Mouse (Mus musculus): ENCODE measurements around the gene Tinagl1. TPM values are rescaled to one million over a fixed set of nuclear protein-coding genes. Genes with fewer than 3 reads are reported as not detected.

Tinagl1 gene
- polyA plus RNA-seq, 1 experiment = 35.2 TPM

GRCm38 (mm10) chr4:130148405-130148804 lies 26.5 kb downstream of the Tinagl1 start:
- H3K27ac ChIP-seq (ENCODE audit: insufficient read depth, low read length) = no peak overlapping the region
- no peak for TF ChIP-seq EP300 (IDR thresholded peaks at IDR 0.05; ENCODE audit: insufficient read depth, low read depth, low read length)
- no peak for TF ChIP-seq POLR2A (IDR thresholded peaks at IDR 0.05; ENCODE audit: insufficient read depth, low read length)
- TF ChIP-seq CTCF (IDR thresholded peaks at IDR 0.05; ENCODE audit: low read depth, low read length) = no peak
- H3K4me1 ChIP-seq (ENCODE audit: control insufficient read depth, insufficient read depth, low read length) = no peaks in the 10 kb centered on the region
- H3K36me3 ChIP-seq (ENCODE audit: control insufficient read depth, insufficient read depth, low read length, poor library complexity, severe bottlenecking) = no peaks in the 10 kb centered on the region
- no peak overlapping the region for H3K4me3 ChIP-seq (ENCODE audit: low read depth, low read length)
- no peaks in the 10 kb centered on the region for H3K9me3 ChIP-seq (replicated peaks; ENCODE audit: control insufficient read depth, insufficient read depth, low read length, poor library complexity, severe bottlenecking)
- no peaks in the 10 kb centered on the region; the same call in 1 of the 2 replicates for H3K27me3 ChIP-seq (ENCODE audit: control insufficient read depth, insufficient read depth, low read length, poor library complexity, severe bottlenecking)
- H3K9ac ChIP-seq (ENCODE audit: low read depth, poor library complexity, severe bottlenecking) = no peak overlapping the region

GRCm38 (mm10) chr4:130141786-130142185 lies 33.1 kb downstream of the Tinagl1 start:
- H3K36me3 ChIP-seq (ENCODE audit: control insufficient read depth, insufficient read depth, low read length, poor library complexity, severe bottlenecking) = no peaks in the 10 kb centered on the region
- H3K27me3 ChIP-seq (ENCODE audit: control insufficient read depth, insufficient read depth, low read length, poor library complexity, severe bottlenecking) = no peaks in the 10 kb centered on the region
- H3K4me1 ChIP-seq (ENCODE audit: control insufficient read depth, insufficient read depth, low read length) = no peaks in the 10 kb centered on the region
- TF ChIP-seq EP300 (IDR thresholded peaks at IDR 0.05; ENCODE audit: insufficient read depth, low read depth, low read length) (no peak), CTCF (IDR thresholded peaks at IDR 0.05; ENCODE audit: low read depth, low read length) (no peak), POLR2A (IDR thresholded peaks at IDR 0.05; ENCODE audit: insufficient read depth, low read length) (no peak)
- no peak overlapping the region for H3K9ac ChIP-seq (ENCODE audit: low read depth, poor library complexity, severe bottlenecking)
- H3K4me3 ChIP-seq (ENCODE audit: low read depth, low read length) = no peak overlapping the region
- H3K27ac ChIP-seq (ENCODE audit: insufficient read depth, low read length) = no peak overlapping the region
- no peaks in the 10 kb centered on the region for H3K9me3 ChIP-seq (replicated peaks; ENCODE audit: control insufficient read depth, insufficient read depth, low read length, poor library complexity, severe bottlenecking)

GRCm38 (mm10) chr4:130140992-130141402 lies 33.9 kb downstream of the Tinagl1 start:
- H3K27ac ChIP-seq (ENCODE audit: insufficient read depth, low read length) = no peak overlapping the region
- TF ChIP-seq CTCF (IDR thresholded peaks at IDR 0.05; ENCODE audit: low read depth, low read length) (no peak), POLR2A (IDR thresholded peaks at IDR 0.05; ENCODE audit: insufficient read depth, low read length) (no peak), EP300 (IDR thresholded peaks at IDR 0.05; ENCODE audit: insufficient read depth, low read depth, low read length) (no peak)
- no peaks in the 10 kb centered on the region for H3K27me3 ChIP-seq (ENCODE audit: control insufficient read depth, insufficient read depth, low read length, poor library complexity, severe bottlenecking)
- H3K9ac ChIP-seq (ENCODE audit: low read depth, poor library complexity, severe bottlenecking) = no peak overlapping the region
- no peaks in the 10 kb centered on the region for H3K4me1 ChIP-seq (ENCODE audit: control insufficient read depth, insufficient read depth, low read length)
- no peaks in the 10 kb centered on the region for H3K9me3 ChIP-seq (replicated peaks; ENCODE audit: control insufficient read depth, insufficient read depth, low read length, poor library complexity, severe bottlenecking)
- no peak overlapping the region for H3K4me3 ChIP-seq (ENCODE audit: low read depth, low read length)
- H3K36me3 ChIP-seq (ENCODE audit: control insufficient read depth, insufficient read depth, low read length, poor library complexity, severe bottlenecking) = no peaks in the 10 kb centered on the region

GRCm38 (mm10) chr4:130139214-130139492 lies 35.8 kb downstream of the Tinagl1 start, which contains the start of gene Hcrtr1:
Hcrtr1 (minus strand) TSS chr4:130139359.
- no peaks in the 10 kb centered on the region for H3K4me1 ChIP-seq (ENCODE audit: control insufficient read depth, insufficient read depth, low read length)
- H3K9me3 ChIP-seq (replicated peaks; ENCODE audit: control insufficient read depth, insufficient read depth, low read length, poor library complexity, severe bottlenecking) = no peaks in the 10 kb centered on the region
- no peaks in the 10 kb centered on the region for H3K27me3 ChIP-seq (ENCODE audit: control insufficient read depth, insufficient read depth, low read length, poor library complexity, severe bottlenecking)
- no peaks in the 10 kb centered on the region for H3K36me3 ChIP-seq (ENCODE audit: control insufficient read depth, insufficient read depth, low read length, poor library complexity, severe bottlenecking)
- no peak for TF ChIP-seq CTCF (IDR thresholded peaks at IDR 0.05; ENCODE audit: low read depth, low read length)
- no peak for TF ChIP-seq POLR2A (IDR thresholded peaks at IDR 0.05; ENCODE audit: insufficient read depth, low read length)
- TF ChIP-seq EP300 (IDR thresholded peaks at IDR 0.05; ENCODE audit: insufficient read depth, low read depth, low read length) = no peak
- H3K4me3 ChIP-seq (ENCODE audit: low read depth, low read length) = peak within 1 kb of the TSS; percentile 75
- no peak within 1 kb of the TSS for H3K27ac ChIP-seq (ENCODE audit: insufficient read depth, low read length)
- H3K9ac ChIP-seq (ENCODE audit: low read depth, poor library complexity, severe bottlenecking) = peak within 1 kb of the TSS; percentile 44

GRCm38 (mm10) chr4:130138441-130139213 lies 36.3 kb downstream of the Tinagl1 start:
- Histone ChIP-seq H3K27ac (ENCODE audit: insufficient read depth, low read length) (no peak overlapping the region), H3K9me3 (replicated peaks; ENCODE audit: control insufficient read depth, insufficient read depth, low read length, poor library complexity, severe bottlenecking) (no peaks in the 10 kb centered on the region), H3K9ac (ENCODE audit: low read depth, poor library complexity, severe bottlenecking) (peak overlapping the region; percentile 44), H3K4me1 (ENCODE audit: control insufficient read depth, insufficient read depth, low read length) (no peaks in the 10 kb centered on the region), H3K27me3 (ENCODE audit: control insufficient read depth, insufficient read depth, low read length, poor library complexity, severe bottlenecking) (no peaks in the 10 kb centered on the region), H3K36me3 (ENCODE audit: control insufficient read depth, insufficient read depth, low read length, poor library complexity, severe bottlenecking) (no peaks in the 10 kb centered on the region), H3K4me3 (ENCODE audit: low read depth, low read length) (peak overlapping the region; percentile 75)
- no peak for TF ChIP-seq EP300 (IDR thresholded peaks at IDR 0.05; ENCODE audit: insufficient read depth, low read depth, low read length)
- peak; percentile 78 for TF ChIP-seq CTCF (IDR thresholded peaks at IDR 0.05; ENCODE audit: low read depth, low read length)

GRCm38 (mm10) chr4:130133399-130133798 lies 41.5 kb downstream of the Tinagl1 start:
- H3K27ac ChIP-seq (ENCODE audit: insufficient read depth, low read length) = no peak overlapping the region
- no peaks in the 10 kb centered on the region for H3K36me3 ChIP-seq (ENCODE audit: control insufficient read depth, insufficient read depth, low read length, poor library complexity, severe bottlenecking)
- no peaks in the 10 kb centered on the region for H3K27me3 ChIP-seq (ENCODE audit: control insufficient read depth, insufficient read depth, low read length, poor library complexity, severe bottlenecking)
- no peak overlapping the region for H3K9ac ChIP-seq (ENCODE audit: low read depth, poor library complexity, severe bottlenecking)
- H3K4me1 ChIP-seq (ENCODE audit: control insufficient read depth, insufficient read depth, low read length) = no peaks in the 10 kb centered on the region
- no peak for TF ChIP-seq EP300 (IDR thresholded peaks at IDR 0.05; ENCODE audit: insufficient read depth, low read depth, low read length)
- no peak for TF ChIP-seq POLR2A (IDR thresholded peaks at IDR 0.05; ENCODE audit: insufficient read depth, low read length)
- no peak for TF ChIP-seq CTCF (IDR thresholded peaks at IDR 0.05; ENCODE audit: low read depth, low read length)
- H3K9me3 ChIP-seq (replicated peaks; ENCODE audit: control insufficient read depth, insufficient read depth, low read length, poor library complexity, severe bottlenecking) = no peaks in the 10 kb centered on the region
- H3K4me3 ChIP-seq (ENCODE audit: low read depth, low read length) = no peak overlapping the region
